Mouse (Mus musculus): ENCODE data around the gene Epb41l3.

DNA sequence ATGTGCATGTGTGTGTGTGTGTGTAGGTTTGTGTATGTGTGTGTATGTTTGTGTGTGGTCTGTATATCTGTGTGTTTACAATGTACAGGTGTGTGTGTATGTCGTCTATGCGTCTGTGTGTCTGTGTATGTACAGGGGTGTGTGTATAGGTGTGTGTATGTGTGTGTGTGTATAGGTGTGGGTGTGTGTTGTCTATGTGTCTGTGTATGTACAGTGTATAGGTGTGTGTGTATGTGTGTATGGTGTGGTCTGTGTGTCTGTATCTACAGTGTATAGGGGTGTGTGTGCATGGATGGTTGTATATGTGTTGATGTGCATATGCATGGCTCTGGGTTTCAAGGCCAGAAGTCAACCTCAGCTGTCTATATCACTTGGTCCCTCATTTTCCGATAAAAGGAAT, 161.7 kb downstream of the Epb41l3 start:
- TF ChIP-seq EP300 (IDR thresholded peaks at IDR 0.05; ENCODE audit: low read depth) = no peak
- no peak for TF ChIP-seq CTCF (IDR thresholded peaks at IDR 0.05; ENCODE audit: low read depth)

Measured in heart, postnatal 0 days (tissue).